Mouse (Mus musculus) E14TG2a.4 (cell line): ENCODE results near the gene Gadd45b.

Experiments
- H3K27me3 ChIP-seq: 2 replicates; pipeline ENCODE4 v1.6.1; 2014; ENCODE audit warnings: low read length, control low read depth; ENCODE audit not compliant: insufficient read depth
- H3K36me3 ChIP-seq: 2 replicates; pipeline ENCODE4 v1.6.1; 2014; ENCODE audit warnings: low read length, control low read depth; ENCODE audit not compliant: insufficient read depth
- H3K4me1 ChIP-seq: replicated peaks from 2 replicates; pipeline ENCODE4 v1.6.1; 2014; ENCODE audit warnings: low read depth, low read length, control low read depth
- H3K4me3 ChIP-seq: replicated peaks from 2 replicates; pipeline ENCODE4 v1.5.1; 2014; ENCODE audit warnings: mild to moderate bottlenecking, low read length
- H3K9me3 ChIP-seq: 2 replicates; pipeline ENCODE4 v1.6.1; 2014; ENCODE audit warnings: low read length, control low read depth
- CTCF ChIP-seq: conservative IDR thresholded peaks from 2 replicates; pipeline ENCODE4 v1.5.1; 2014; ENCODE audit warnings: low read length
- NANOG ChIP-seq: IDR thresholded peaks from 2 replicates; pipeline ENCODE4 v1.6.1; 2014; ENCODE audit warnings: borderline replicate concordance, low read length, mixed read lengths
- POU5F1 ChIP-seq: IDR thresholded peaks from 2 replicates; pipeline ENCODE4 v1.6.1; 2014; ENCODE audit warnings: low read length, borderline replicate concordance

The Gadd45b gene

GRCm38 (mm10) chr10:80954843-80955242, 25.0 kb downstream of the Gadd45b start:
- 0 out of 2 replicates have a peak overlapping the region, but pooled peaks have one; percentile 1 for H3K4me3 ChIP-seq
- H3K36me3 ChIP-seq = no peaks in the 10 kb centered on the region
- peaks cover 84% of the 10 kb centered on the region for H3K4me1 ChIP-seq
- no peaks in the 10 kb centered on the region for H3K9me3 ChIP-seq
- no peaks in the 10 kb centered on the region for H3K27me3 ChIP-seq
- TF ChIP-seq POU5F1 (no peak), NANOG (no peak), CTCF (no peak)

GRCm38 (mm10) chr10:80955536-80955935, 25.7 kb downstream of the Gadd45b start:
- no peaks in the 10 kb centered on the region for H3K9me3 ChIP-seq
- H3K4me3 ChIP-seq = 0 out of 2 replicates have a peak overlapping the region, but pooled peaks have one; percentile 1
- no peaks in the 10 kb centered on the region for H3K36me3 ChIP-seq
- peaks cover 84% of the 10 kb centered on the region for H3K4me1 ChIP-seq
- no peaks in the 10 kb centered on the region for H3K27me3 ChIP-seq
- no peak for TF ChIP-seq POU5F1
- no peak for TF ChIP-seq NANOG
- peak; percentile 99 for TF ChIP-seq CTCF

- H3K27me3 ChIP-seq = no peaks in the 10 kb centered on the region
- no peaks in the 10 kb centered on the region for H3K36me3 ChIP-seq
- no peak for TF ChIP-seq POU5F1
- H3K9me3 ChIP-seq = no peaks in the 10 kb centered on the region
- H3K4me1 ChIP-seq = peaks cover 83% of the 10 kb centered on the region
- H3K4me3 ChIP-seq = no peak overlapping the region
These were observed 26.5 kb downstream of the Gadd45b start for GRCm38 (mm10) chr10:80956385-80956784.

- no peak overlapping the region for H3K4me3 ChIP-seq
- H3K27me3 ChIP-seq = no peaks in the 10 kb centered on the region
- H3K9me3 ChIP-seq = no peaks in the 10 kb centered on the region
- peaks cover 81% of the 10 kb centered on the region for H3K4me1 ChIP-seq
- TF ChIP-seq NANOG (no peak), CTCF (no peak), POU5F1 (no peak)
- no peaks in the 10 kb centered on the region for H3K36me3 ChIP-seq
These were observed 27.0 kb downstream of the Gadd45b start for GRCm38 (mm10) chr10:80956901-80957300.

GRCm38 (mm10) chr10:80957791-80958190, 27.9 kb downstream of the Gadd45b start:
- H3K9me3 ChIP-seq = no peaks in the 10 kb centered on the region
- no peaks in the 10 kb centered on the region for H3K27me3 ChIP-seq
- H3K36me3 ChIP-seq = no peaks in the 10 kb centered on the region
- H3K4me3 ChIP-seq = no peak overlapping the region
- peaks cover 81% of the 10 kb centered on the region for H3K4me1 ChIP-seq
- TF ChIP-seq CTCF = peak; percentile 10; the same call in 1 of the 2 replicates
- TF ChIP-seq POU5F1 = no peak

- Histone ChIP-seq H3K36me3 (no peaks in the 10 kb centered on the region), H3K4me1 (peaks cover 84% of the 10 kb centered on the region), H3K9me3 (no peaks in the 10 kb centered on the region), H3K27me3 (no peaks in the 10 kb centered on the region), H3K4me3 (no peak overlapping the region)
- TF ChIP-seq NANOG (no peak), CTCF (no peak), POU5F1 (no peak)
These were observed 29.2 kb downstream of the Gadd45b start for GRCm38 (mm10) chr10:80958979-80959637.

GRCm38 (mm10) chr10:80960551-80961508, 31.0 kb downstream of the Gadd45b start:
- TF ChIP-seq CTCF (peak; percentile 94), POU5F1 (no peak), NANOG (no peak)
- H3K27me3 ChIP-seq = no peaks in the 10 kb centered on the region
- H3K36me3 ChIP-seq = no peaks in the 10 kb centered on the region
- no peaks in the 10 kb centered on the region for H3K9me3 ChIP-seq
- H3K4me3 ChIP-seq = peak overlapping the region; percentile 60
- peaks cover 80% of the 10 kb centered on the region for H3K4me1 ChIP-seq

- TF ChIP-seq CTCF (no peak), POU5F1 (no peak), NANOG (no peak)
These were observed 32.2 kb downstream of the Gadd45b start for GRCm38 (mm10) chr10:80962051-80962472.

More at GRCm38 (mm10) chr10:80962051-80962472, 32.2 kb downstream of the Gadd45b start:
- Histone ChIP-seq H3K4me3 (0 out of 2 replicates have a peak overlapping the region, but pooled peaks have one; percentile 17), H3K9me3 (no peaks in the 10 kb centered on the region), H3K36me3 (no peaks in the 10 kb centered on the region), H3K4me1 (peaks cover 80% of the 10 kb centered on the region), H3K27me3 (no peaks in the 10 kb centered on the region)
